16 mouse cellular contexts compared by ENCODE assay signal in the genomic region with DNA sequence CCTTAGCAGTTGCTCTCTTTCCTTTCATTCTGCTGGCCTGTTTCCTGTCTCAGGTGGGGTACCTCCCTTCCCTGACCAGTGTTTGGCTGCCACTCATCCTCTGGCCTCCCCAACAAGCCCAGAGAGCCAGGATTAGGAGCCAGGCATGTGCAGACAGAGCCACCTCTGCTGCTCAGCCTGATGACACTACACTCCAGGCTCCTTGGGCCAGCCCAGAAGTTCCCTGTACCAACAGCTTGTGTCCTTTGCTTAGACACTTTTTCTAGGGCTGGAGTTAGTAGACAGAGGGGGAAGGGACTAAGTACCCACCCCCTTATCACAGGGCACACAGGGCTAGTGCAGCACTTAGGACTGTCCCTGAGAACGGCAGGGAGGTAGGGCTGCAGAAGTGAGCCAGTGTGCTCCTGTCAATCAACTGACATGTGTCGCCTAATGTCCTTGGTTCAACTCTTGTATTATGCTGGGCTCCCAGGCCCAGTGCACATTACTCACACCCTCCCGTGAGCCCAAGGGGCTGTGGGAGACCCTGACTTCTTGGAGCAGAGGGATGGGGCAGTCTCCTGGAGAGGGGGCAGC. TPM values are rescaled to one million over a fixed set of nuclear protein-coding genes. Genes with fewer than 3 reads are reported as not detected.
DNase-seq lines count a peak whose midpoint lies in the region; ATAC-seq and TF ChIP-seq lines count a peak whose summit lies in the region.
"Had no signal": no experiment of that assay in that cellular context is flagged by ENCODE, and none has a peak within 500 bp of the region (broad histone marks: within the 10 kb centered on the region; RNA-seq: fewer than 3 reads in every experiment).

No protein-coding gene starts in this region.

- no peaks in the 10 kb centered on the region for H3K9me3 ChIP-seq in forebrain, embryonic 15.5 days
- H3K9me3 ChIP-seq in forebrain, embryonic 11.5 days (ENCODE audit: control insufficient read depth, low read length): no peaks in the 10 kb centered on the region
- no peaks in the 10 kb centered on the region for H3K9me3 ChIP-seq in kidney, embryonic 15.5 days (replicated peaks)
- no peaks in the 10 kb centered on the region for H3K9me3 ChIP-seq in MEL (replicated peaks; ENCODE audit: insufficient read depth, low read length)
- H3K9me3 ChIP-seq in intestine, postnatal 0 days (ENCODE audit: control insufficient read depth): no peaks in the 10 kb centered on the region
- H3K9me3 ChIP-seq: embryonic facial prominence, embryonic 15.5 days; neural tube, embryonic 13.5 days had no signal

- peaks cover 26% of the 10 kb centered on the region for H3K36me3 ChIP-seq in forebrain, embryonic 15.5 days
- peaks cover 8% of the 10 kb centered on the region; the same call in 1 of the 2 replicates for H3K36me3 ChIP-seq in forebrain, embryonic 11.5 days (ENCODE audit: control insufficient read depth, insufficient read depth, low read length)
- peaks cover 48% of the 10 kb centered on the region for H3K36me3 ChIP-seq in kidney, embryonic 15.5 days
- H3K36me3 ChIP-seq in kidney, adult 2 months (ENCODE audit: control insufficient read depth, insufficient read depth, low read length): no peaks in the 10 kb centered on the region; the same call in 1 of the 2 replicates
- peaks cover 0 to 3% of the 10 kb centered on the region in 2 experiments; a peak in 3 of 4 replicates for H3K36me3 ChIP-seq in MEL (ENCODE audit: control insufficient read depth in 1 of 2, insufficient read depth in 2 of 2, low read length in 2 of 2)
- H3K36me3 ChIP-seq in intestine, postnatal 0 days (ENCODE audit: control insufficient read depth, insufficient read depth): peaks cover 49% of the 10 kb centered on the region

- WGBS in forebrain, embryonic 15.5 days: 36% methylated on average over 3 of the region's 3 CpGs
- WGBS in forebrain, embryonic 11.5 days: 41% methylated on average over 3 of the region's 3 CpGs
- WGBS in kidney, embryonic 15.5 days: 62% methylated on average over 3 of the region's 3 CpGs
- 62% methylated on average over 3 of the region's 3 CpGs for WGBS in kidney, adult 2 months
- 63% methylated on average over 3 of the region's 3 CpGs for WGBS in intestine, postnatal 0 days

- H3K4me2 ChIP-seq in forebrain, embryonic 15.5 days (replicated peaks): no peak overlapping the region
- H3K4me2 ChIP-seq in forebrain, embryonic 11.5 days (ENCODE audit: low read depth, low read length, severe bottlenecking): no peak overlapping the region
- H3K4me2 ChIP-seq in kidney, embryonic 15.5 days: no peak overlapping the region
- H3K4me2 ChIP-seq in intestine, postnatal 0 days (replicated peaks; ENCODE audit: low read depth): no peak overlapping the region
- H3K4me2 ChIP-seq: embryonic facial prominence, embryonic 15.5 days; neural tube, embryonic 13.5 days had no signal

- H3K27me3 ChIP-seq in forebrain, embryonic 15.5 days: no peaks in the 10 kb centered on the region
- no peaks in the 10 kb centered on the region for H3K27me3 ChIP-seq in forebrain, embryonic 11.5 days (ENCODE audit: control insufficient read depth, insufficient read depth, low read length)
- H3K27me3 ChIP-seq in kidney, embryonic 15.5 days: no peaks in the 10 kb centered on the region
- no peaks in the 10 kb centered on the region for H3K27me3 ChIP-seq in kidney, adult 2 months (replicated peaks; ENCODE audit: control insufficient read depth, insufficient read depth, low read length)
- no peaks in the 10 kb centered on the region for H3K27me3 ChIP-seq in MEL (ENCODE audit: control insufficient read depth in 1 of 2, insufficient read depth in 2 of 2, low read length in 2 of 2)
- no peaks in the 10 kb centered on the region for H3K27me3 ChIP-seq in intestine, postnatal 0 days (replicated peaks; ENCODE audit: control insufficient read depth, insufficient read depth, low read length)
- H3K27me3 ChIP-seq: embryonic facial prominence, embryonic 15.5 days; neural tube, embryonic 13.5 days had no signal

- H3K79me2 ChIP-seq in MEL (ENCODE audit: control insufficient read depth, insufficient read depth, low read length, poor library complexity): no peaks in the 10 kb centered on the region

- H3K9ac ChIP-seq in forebrain, embryonic 15.5 days (replicated peaks): no peak overlapping the region
- no peak overlapping the region for H3K9ac ChIP-seq in forebrain, embryonic 11.5 days (ENCODE audit: low read length)
- no peak overlapping the region for H3K9ac ChIP-seq in kidney, embryonic 15.5 days
- H3K9ac ChIP-seq in MEL (ENCODE audit: control insufficient read depth, low read depth, low read length, poor library complexity, severe bottlenecking): no peak overlapping the region
- no peak overlapping the region for H3K9ac ChIP-seq in intestine, postnatal 0 days (ENCODE audit: low read depth, low read length)
- H3K9ac ChIP-seq: embryonic facial prominence, embryonic 15.5 days; neural tube, embryonic 13.5 days had no signal

- TF ChIP-seq EP300 in MEL (IDR thresholded peaks at IDR 0.05; ENCODE audit: low read depth in 1 of 2, low read length in 2 of 2): no peak

- no peaks in the 10 kb centered on the region for H3K4me1 ChIP-seq in forebrain, embryonic 15.5 days
- no peaks in the 10 kb centered on the region for H3K4me1 ChIP-seq in forebrain, embryonic 11.5 days (replicated peaks; ENCODE audit: control insufficient read depth, insufficient read depth, low read length)
- H3K4me1 ChIP-seq in kidney, embryonic 15.5 days: peaks cover under 1% of the 10 kb centered on the region; the same call in 1 of the 2 replicates
- H3K4me1 ChIP-seq in kidney, adult 2 months (ENCODE audit: control insufficient read depth, insufficient read depth, low read length): no peaks in the 10 kb centered on the region
- peaks cover 0 to 6% of the 10 kb centered on the region in 2 experiments; a peak in 2 of 4 replicates for H3K4me1 ChIP-seq in MEL (ENCODE audit: control insufficient read depth in 1 of 2, insufficient read depth in 2 of 2, low read length in 2 of 2)
- no peaks in the 10 kb centered on the region for H3K4me1 ChIP-seq in intestine, postnatal 0 days (replicated peaks; ENCODE audit: control insufficient read depth, insufficient read depth, low read length)
- H3K4me1 ChIP-seq: embryonic facial prominence, embryonic 15.5 days; neural tube, embryonic 13.5 days had no signal

- 0 out of 2 replicates have a peak, but pooled peaks have one; percentile 21 for ATAC-seq in forebrain, embryonic 15.5 days (replicated peaks)
- ATAC-seq in forebrain, embryonic 11.5 days (replicated peaks; ENCODE audit: low FRiP score): no peak
- 0 out of 2 replicates have a peak, but pooled peaks have one; percentile 30 for ATAC-seq in kidney, embryonic 15.5 days (replicated peaks; ENCODE audit: low FRiP score)
- peak; percentile 4; the same call in 1 of the 2 replicates for ATAC-seq in intestine, postnatal 0 days
- ATAC-seq: activated CD4-positive, CD25-positive, alpha-beta regulatory T cell, adult 4 months had no signal

- H3K27ac ChIP-seq in forebrain, embryonic 15.5 days (replicated peaks): no peak overlapping the region
- H3K27ac ChIP-seq in forebrain, embryonic 11.5 days (ENCODE audit: low read depth, low read length): no peak overlapping the region
- H3K27ac ChIP-seq in kidney, embryonic 15.5 days: no peak overlapping the region
- no peak overlapping the region for H3K27ac ChIP-seq in kidney, adult 2 months (ENCODE audit: insufficient read depth, low read depth, low read length)
- no peak overlapping the region for H3K27ac ChIP-seq in MEL (ENCODE audit: control insufficient read depth, low read depth, low read length)
- no peak overlapping the region for H3K27ac ChIP-seq in intestine, postnatal 0 days (ENCODE audit: low read depth, low read length)
- H3K27ac ChIP-seq: embryonic facial prominence, embryonic 15.5 days; neural tube, embryonic 13.5 days had no signal

- no peak for TF ChIP-seq CTCF in kidney, adult 2 months (conservative IDR thresholded peaks at IDR 0.05; ENCODE audit: insufficient read depth, insufficient read length, low read depth, low read length)
- no peak for TF ChIP-seq CTCF in MEL (IDR thresholded peaks at IDR 0.05 in 2 of 3, conservative IDR thresholded peaks at IDR 0.05 in 1 of 3; ENCODE audit: control insufficient read depth in 1 of 3, insufficient read depth in 1 of 3, low read depth in 2 of 3, low read length in 3 of 3, poor library complexity in 1 of 3, severe bottlenecking in 1 of 3)
- no peak for TF ChIP-seq CTCF in intestine, postnatal 0 days (IDR thresholded peaks at IDR 0.05; ENCODE audit: low read depth)

- intact Hi-C loops in left cerebral cortex, postnatal 36 days (cut with DNase I): loop anchor here (5.0 kb wide), 1 partner anchor 80 kb away; no protein-coding TSS in a partner anchor

- no peak for DNase-seq in forebrain, embryonic 11.5 days (ENCODE audit: low spot score)
- DNase-seq in kidney, adult 2 months: no peak
- peak; percentile 34 for DNase-seq in MEL (ENCODE audit: low read depth, low spot score)
- DNase-seq in left cerebral cortex, postnatal 36 days (ENCODE audit: low spot score in 2 of 2): no peak
- no peak for DNase-seq in right cerebral cortex, postnatal 14 days
- DNase-seq: lung, adult 2 months; midbrain, embryonic 14.5 days; retina, postnatal 1 day; spleen, adult 18-20 months; thymus, adult 2 months had no signal

- no peak for TF ChIP-seq POLR2A in kidney, adult 2 months (IDR thresholded peaks at IDR 0.05; ENCODE audit: low read depth, low read length)
- no peak for TF ChIP-seq POLR2A in MEL (IDR thresholded peaks at IDR 0.05; ENCODE audit: control insufficient read depth in 1 of 2, insufficient read depth in 1 of 2, low read depth in 1 of 2, low read length in 2 of 2, poor library complexity in 1 of 2)

- H3K4me3 ChIP-seq in forebrain, embryonic 15.5 days: no peak overlapping the region
- no peak overlapping the region for H3K4me3 ChIP-seq in forebrain, embryonic 11.5 days (ENCODE audit: low read depth, low read length)
- H3K4me3 ChIP-seq in kidney, embryonic 15.5 days (replicated peaks): no peak overlapping the region
- H3K4me3 ChIP-seq in kidney, adult 2 months (ENCODE audit: insufficient read depth, low read depth, low read length): no peak overlapping the region
- no peak overlapping the region for H3K4me3 ChIP-seq in MEL (ENCODE audit: control insufficient read depth in 1 of 2, insufficient read depth in 1 of 2, low read depth in 2 of 2, low read length in 2 of 2)
- no peak overlapping the region for H3K4me3 ChIP-seq in intestine, postnatal 0 days (ENCODE audit: low read depth, low read length)
- H3K4me3 ChIP-seq: embryonic facial prominence, embryonic 15.5 days; neural tube, embryonic 13.5 days had no signal

- no peak for TF ChIP-seq RAD21 in MEL (IDR thresholded peaks at IDR 0.05; ENCODE audit: low read depth, low read length)

RNA-seq across cellular contexts. Expression of a gene that starts 38.0 kb away (rescaled TPM):
- polyA plus RNA-seq in forebrain, embryonic 15.5 days (2015; fragmentation: Nextera tagmentation; extraction: Ambion mirVana): 4.6 and 5.7 TPM in 2 replicates
- 2.5 and 3.5 TPM in 2 replicates for polyA plus RNA-seq in forebrain, embryonic 11.5 days (2014; fragmentation: Nextera tagmentation; extraction: Ambion mirVana)
- polyA plus RNA-seq in kidney, embryonic 15.5 days (2015; fragmentation: Nextera tagmentation; extraction: Ambion mirVana): 4.3 and 4.8 TPM in 2 replicates
- polyA plus RNA-seq in kidney, adult 2 months (2012; rRNA removed): 3.4 and 3.6 TPM in 2 replicates
- total RNA-seq in MEL (2012; rRNA removed): 0.95 and 1.3 TPM in 2 replicates
- polyA plus RNA-seq in MEL (2012; ENCODE audit: insufficient read depth in 1 of 2, insufficient read length in 2 of 2, low read depth in 1 of 2, low replicate concordance in 2 of 2, missing spikeins in 1 of 2): 1 to 10 TPM in 1 of 2 experiments, not detected in 1; 2.7 TPM
- polyA plus RNA-seq in intestine, postnatal 0 days (2015; fragmentation: Nextera tagmentation; extraction: Ambion mirVana): 3.4 and 4.0 TPM in 2 replicates
- 10 to 100 TPM; 15.7 to 18.8 TPM for total RNA-seq in left cerebral cortex, postnatal 36 days (2021)
